Mouse (Mus musculus) left cerebral cortex, adult 18-20 months (tissue): ENCODE results near the gene Pm20d1. TPM values are rescaled to one million over a fixed set of nuclear protein-coding genes. Genes with fewer than 3 reads are reported as not detected.
A peak's percentile ranks its signal among the peaks of the same experiment; 100 is the strongest.

Experiments
- DNase-seq, 2 experiments: peaks; one replicate each; pipeline ENCODE4 v3.0.0; 2021 to 2022; ENCODE audit warnings: low spot score in 2 of 2, mixed read lengths in 1 of 2
- total RNA-seq, 2 experiments: library from RNA; stranded (reverse); gene quantifications; 2 replicates each; pipeline ENCODE4 v1.2.3; 2021

The Pm20d1 gene
- total RNA-seq, 2 experiments from 2014 or later: 1.5 to 1.8 TPM

- peak; percentile 87 to 95 for DNase-seq
Observed at GRCm38 (mm10) chr1:131827787-131828258, 30.6 kb downstream of the Pm20d1 start.

GRCm38 (mm10) chr1:131828297-131829126 lies 31.3 kb downstream of the Pm20d1 start:
- peak in 1 of 2 experiments; percentile 37 for DNase-seq

DNA sequence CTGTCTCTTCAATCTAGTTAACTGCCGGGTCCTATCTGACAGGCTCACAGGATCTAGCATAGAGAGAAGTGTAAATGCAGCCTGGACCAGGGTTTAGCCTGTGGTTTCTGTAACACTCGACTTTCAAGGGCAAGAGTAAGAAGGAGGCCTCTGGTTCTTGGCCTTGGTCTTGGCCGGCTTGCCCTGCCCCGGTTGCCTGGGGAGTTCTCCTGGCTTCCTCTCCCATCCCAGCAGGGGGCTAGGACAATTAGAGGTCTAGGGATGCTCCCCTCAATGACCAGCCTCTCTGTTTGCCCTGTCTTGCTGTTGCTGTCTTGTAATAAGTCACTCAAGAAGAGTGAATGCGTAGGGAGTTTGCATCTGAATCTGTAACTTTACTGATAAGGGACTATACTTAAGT lies 32.1 kb downstream of the Pm20d1 start:
- no peak for DNase-seq

DNA sequence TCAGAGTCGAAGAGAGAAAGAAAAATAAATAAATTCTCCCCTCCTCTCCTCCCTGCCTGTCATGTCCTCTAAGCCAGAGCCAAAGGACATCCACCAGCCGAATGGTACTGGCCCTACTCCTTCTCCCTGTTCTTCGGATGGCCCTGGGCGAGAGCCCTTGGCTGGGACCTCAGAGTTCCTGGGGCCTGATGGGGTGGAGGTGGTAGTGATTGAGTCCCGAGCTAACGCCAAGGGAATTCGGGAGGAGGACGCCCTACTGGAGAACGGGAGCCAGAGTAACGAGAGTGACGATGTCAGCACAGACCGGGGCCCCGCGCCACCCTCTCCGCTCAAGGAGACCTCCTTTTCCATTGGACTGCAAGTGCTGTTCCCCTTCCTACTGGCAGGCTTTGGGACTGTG lies 33.4 kb downstream of the Pm20d1 start:
- DNase-seq: no peak

DNA sequence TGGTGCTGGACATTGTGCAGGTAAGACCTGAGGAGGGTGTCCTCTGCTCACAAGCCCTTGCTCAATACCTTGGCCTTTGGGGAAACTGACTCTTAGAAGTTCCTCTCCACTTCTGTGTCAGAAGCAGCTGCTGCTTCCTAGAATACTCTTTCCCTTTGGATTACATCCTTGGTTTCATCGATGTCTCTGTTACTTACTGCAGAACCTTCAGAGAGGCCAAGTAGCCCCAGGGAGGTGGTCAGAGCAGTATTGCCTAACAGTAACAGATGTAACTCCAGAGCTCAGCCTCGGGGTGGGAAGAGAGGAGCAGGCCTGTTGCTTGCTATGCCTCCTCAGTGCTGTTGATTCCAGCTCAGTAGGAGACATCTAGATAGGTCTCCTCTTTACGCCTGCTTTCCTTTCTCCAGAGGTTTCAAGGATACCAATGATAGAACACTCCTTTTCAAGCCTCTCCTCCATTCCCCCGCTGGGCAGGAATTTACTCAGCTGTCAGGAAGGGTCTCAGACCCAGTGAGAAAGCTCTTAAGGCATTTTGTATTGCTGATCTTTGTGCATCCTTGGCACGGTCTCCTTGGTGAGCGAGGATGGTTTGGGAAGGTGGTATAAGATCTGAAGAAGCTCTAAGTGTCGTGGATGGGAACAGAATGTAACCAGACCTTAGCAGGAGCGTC lies 33.9 kb downstream of the Pm20d1 start:
- no peak for DNase-seq

DNA sequence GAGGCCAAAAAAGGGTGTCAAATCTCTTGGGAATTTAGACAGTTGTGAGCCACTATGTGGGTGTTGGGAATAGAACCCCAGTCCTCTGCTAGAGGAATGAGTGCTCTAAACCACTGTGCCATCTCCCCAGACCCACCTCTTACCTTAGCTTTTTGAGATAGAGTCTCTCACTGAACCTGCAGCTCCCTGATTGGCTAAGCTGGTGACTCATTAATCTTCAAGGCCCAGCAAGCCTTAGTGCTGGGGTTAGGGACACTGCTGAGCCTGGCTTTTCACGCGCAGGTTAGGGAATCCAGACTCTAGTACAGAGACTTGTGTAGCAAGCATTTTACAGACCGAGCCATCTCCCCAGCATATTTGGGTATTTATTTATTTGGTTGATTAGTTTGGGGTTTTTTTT lies 39.9 kb downstream of the Pm20d1 start:
- no peak for DNase-seq

GRCm38 (mm10) chr1:131838542-131838941 lies 41.4 kb downstream of the Pm20d1 start:
- no peak for DNase-seq

DNA sequence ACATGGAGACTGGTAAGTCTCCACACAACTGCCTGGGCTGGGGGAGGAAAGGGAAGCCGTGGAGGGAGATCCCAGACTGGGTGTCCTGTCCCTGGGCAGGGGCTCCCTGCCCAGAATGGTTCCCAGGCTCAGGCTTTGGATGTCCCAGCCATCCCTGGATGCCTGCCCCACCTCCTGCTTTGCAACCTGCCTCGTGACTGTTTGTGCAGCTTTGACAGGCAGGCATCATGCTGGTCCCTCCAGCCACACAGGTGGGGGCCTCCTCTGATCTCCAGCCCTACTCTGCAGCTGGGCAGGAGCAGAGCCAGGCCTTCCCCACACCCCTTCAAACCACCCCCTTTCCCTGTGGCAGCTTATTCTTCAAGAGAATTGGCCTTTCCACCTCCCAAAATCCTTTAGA lies 42.1 kb downstream of the Pm20d1 start:
- no peak for DNase-seq

DNA sequence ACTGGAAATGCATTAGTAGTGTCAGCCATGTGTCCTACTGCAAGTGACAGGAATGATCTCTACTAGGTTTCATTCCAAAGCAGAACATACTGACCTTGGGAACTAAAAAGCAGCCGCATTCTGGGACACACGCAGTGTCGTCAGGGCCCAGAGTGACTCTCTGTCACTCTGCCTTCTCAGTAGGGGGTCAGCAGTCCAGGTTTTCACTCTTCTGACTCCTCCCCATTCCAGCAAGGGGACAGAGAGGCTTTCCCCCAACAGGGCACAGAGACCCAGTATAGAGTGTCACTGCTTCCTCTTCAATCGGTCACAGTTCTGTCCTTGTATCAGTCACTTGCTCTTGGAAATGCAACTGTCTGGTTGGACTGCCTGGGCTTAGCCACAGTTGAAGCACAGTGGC lies 45.0 kb downstream of the Pm20d1 start:
- no peak for DNase-seq

DNA sequence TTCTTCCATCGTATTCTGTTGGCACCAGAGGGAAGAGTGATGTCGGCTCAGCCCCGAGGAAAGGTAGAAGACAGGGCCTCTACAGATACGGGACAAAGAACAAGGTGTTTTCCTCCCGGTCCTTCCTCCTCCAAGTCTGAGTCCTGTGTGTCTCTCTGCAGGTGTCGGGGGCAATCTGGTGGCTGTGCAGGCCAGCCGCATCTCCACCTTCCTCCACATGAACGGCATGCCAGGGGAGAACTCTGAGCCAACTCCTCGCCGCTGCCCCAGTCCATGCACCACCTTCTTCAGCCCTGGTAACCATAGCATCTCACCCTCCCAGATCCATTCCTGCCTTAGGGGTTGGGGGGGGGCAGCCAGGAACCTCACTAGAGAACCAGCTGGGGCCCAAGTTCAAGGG lies 46.6 kb downstream of the Pm20d1 start:
- DNase-seq: no peak

GRCm38 (mm10) chr1:131844883-131845282 lies 47.7 kb downstream of the Pm20d1 start:
- no peak for DNase-seq

DNA sequence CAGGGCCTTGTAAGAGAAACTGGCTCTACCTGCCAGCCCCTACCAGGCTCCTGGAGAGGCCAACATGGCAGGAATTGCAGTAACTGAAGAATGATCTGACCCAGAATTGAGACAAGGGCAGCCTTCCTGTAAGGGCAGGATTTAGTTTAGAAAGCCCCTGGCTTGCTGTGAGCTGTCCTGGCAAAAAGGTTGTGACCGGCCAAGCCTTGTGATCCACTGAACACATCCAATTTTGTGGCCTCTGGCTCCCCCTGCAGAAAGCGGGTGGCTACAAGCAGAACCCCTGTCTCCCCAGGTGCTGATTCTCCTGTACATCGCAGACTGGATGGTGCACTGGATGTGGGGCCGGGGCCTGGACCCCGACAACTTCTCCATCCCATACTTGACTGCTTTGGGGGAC lies 49.1 kb downstream of the Pm20d1 start:
- DNase-seq: peak; percentile 64 to 69

DNA sequence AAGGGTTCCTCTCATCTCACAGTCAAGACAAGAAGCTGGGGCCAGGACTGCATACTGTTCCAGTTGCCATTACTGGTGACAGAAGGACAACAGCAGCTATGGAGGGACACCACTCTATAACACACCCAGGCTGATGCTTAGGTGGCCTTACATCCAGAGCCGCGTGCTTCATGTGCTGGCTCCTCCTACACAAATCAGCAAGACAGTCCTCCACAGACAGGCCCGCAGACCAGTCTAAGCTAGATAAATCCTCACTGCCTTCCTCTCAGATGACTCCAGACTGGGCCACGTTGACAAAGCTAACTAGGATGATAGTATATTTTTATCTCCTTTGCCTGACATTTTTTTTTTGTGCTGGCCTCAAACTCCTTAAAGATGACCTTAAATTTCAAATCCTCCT lies 64.6 kb downstream of the Pm20d1 start:
- no peak for DNase-seq

GRCm38 (mm10) chr1:131865596-131865995 lies 68.4 kb downstream of the Pm20d1 start:
- no peak for DNase-seq

GRCm38 (mm10) chr1:131866304-131866999 lies 69.3 kb downstream of the Pm20d1 start:
- no peak for DNase-seq

DNA sequence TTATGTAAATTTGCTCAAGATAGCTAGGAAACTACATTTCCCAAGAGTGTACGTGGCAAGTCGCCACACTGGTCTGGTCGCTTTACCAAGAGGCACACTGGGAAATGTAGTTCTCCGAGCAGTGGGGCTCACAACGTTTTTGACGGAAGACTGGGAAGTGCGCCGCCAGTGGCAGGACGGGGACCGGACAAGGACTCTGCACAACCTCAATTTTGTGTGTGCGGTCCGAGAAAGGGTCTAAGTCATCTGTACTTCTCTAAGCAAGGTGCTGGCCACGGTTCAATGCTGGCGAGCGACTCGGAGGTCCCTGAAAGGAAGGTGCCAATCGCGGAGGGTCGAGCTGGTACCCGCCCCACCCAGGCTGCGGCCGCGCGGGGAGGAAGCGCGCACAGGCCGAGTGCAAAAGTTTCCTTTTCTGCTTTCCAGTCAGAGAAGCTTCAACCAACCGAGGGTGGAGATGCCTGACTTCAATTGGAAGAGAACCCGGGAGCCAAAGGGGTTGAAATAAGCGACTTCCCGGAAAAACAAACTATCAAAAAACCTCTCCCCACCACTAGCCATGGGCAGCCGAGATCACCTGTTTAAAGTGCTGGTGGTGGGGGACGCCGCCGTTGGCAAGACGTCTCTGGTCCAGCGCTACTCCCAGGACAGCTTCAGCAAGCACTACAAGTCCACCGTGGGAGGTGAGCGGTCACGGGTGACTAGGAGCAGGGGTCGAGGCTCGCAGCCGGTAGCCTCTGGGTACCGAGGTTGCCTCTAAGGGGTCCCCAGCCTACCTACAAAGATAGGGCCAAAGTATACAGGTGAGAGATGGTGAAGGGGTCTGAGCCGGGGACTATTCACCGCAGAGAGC lies 70.1 kb downstream of the Pm20d1 start, which contains the start of gene Rab29:
TSS of gene Rab29 (plus strand) at position 132 of the 853 bp plus-strand sequence.
- DNase-seq: peak; percentile 88 to 91

DNA sequence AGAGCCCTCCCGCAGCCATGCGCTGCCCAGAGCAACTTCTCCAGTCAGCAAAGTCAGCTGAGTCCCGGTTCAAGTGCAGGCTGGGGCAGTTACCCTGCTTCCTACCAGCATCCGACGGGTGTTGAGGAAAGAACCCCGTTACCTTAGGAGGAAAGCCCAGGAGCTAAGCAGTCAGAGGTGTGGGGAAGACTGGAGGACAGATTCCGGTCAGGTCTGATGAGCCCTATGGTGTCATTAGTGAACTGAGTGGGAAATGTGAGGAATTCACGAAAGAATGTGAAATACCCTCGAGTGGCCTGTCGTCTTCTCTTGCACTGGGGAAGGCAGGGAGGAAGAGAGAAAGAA lies 70.7 kb downstream of the Pm20d1 start:
- DNase-seq: no peak

- no peak for DNase-seq
Observed at GRCm38 (mm10) chr1:131869561-131869960, 72.4 kb downstream of the Pm20d1 start.
